Mouse (Mus musculus): ENCODE data around the gene Tsc22d2. TPM values are rescaled to one million over a fixed set of nuclear protein-coding genes. Genes with fewer than 3 reads are reported as not detected.
A peak's percentile ranks its signal among the peaks of the same experiment; 100 is the strongest.

Tsc22d2 gene
- polyA plus RNA-seq (2015; fragmentation: Nextera tagmentation; extraction: Ambion mirVana), result 11.1 and 12.7 TPM in 2 replicates

- no peaks in the 10 kb centered on the region for H3K27me3 ChIP-seq
- no peaks in the 10 kb centered on the region for H3K36me3 ChIP-seq
- H3K4me2 ChIP-seq (replicated peaks), result peak within 1 kb of the TSS; percentile 91
- H3K9ac ChIP-seq, result peak within 1 kb of the TSS; percentile 92
- WGBS, result under 1% methylated on average over 52 of the region's 52 CpGs
- ATAC-seq (ENCODE audit: insufficient number of reproducible peaks, low FRiP score, low TSS enrichment, low read depth), result peak; percentile 82
- H3K4me1 ChIP-seq, result peaks cover 8% of the 10 kb centered on the region; the same call in 1 of the 2 replicates
- H3K27ac ChIP-seq (replicated peaks), result peak within 1 kb of the TSS; percentile 100
- peak within 1 kb of the TSS; percentile 96 for H3K4me3 ChIP-seq (replicated peaks)
- no peaks in the 10 kb centered on the region for H3K9me3 ChIP-seq (replicated peaks)
Measured at GRCm38 (mm10) chr3:58414234-58414938, at the start of gene Tsc22d2. TSS of gene Tsc22d2 (plus strand) at chr3:58414715.

- Histone ChIP-seq H3K4me3 (replicated peaks) (no peak overlapping the region), H3K27me3 (no peaks in the 10 kb centered on the region), H3K9ac (no peak overlapping the region), H3K4me2 (replicated peaks) (no peak overlapping the region), H3K4me1 (peaks cover 11% of the 10 kb centered on the region), H3K36me3 (no peaks in the 10 kb centered on the region), H3K27ac (replicated peaks) (no peak overlapping the region), H3K9me3 (replicated peaks) (no peaks in the 10 kb centered on the region)
- WGBS, result 75% methylated on average over 3 of the region's 3 CpGs
- no peak for ATAC-seq (ENCODE audit: insufficient number of reproducible peaks, low FRiP score, low TSS enrichment, low read depth)
Measured at GRCm38 (mm10) chr3:58366756-58367155, 47.8 kb upstream of the Tsc22d2 start.

DNA sequence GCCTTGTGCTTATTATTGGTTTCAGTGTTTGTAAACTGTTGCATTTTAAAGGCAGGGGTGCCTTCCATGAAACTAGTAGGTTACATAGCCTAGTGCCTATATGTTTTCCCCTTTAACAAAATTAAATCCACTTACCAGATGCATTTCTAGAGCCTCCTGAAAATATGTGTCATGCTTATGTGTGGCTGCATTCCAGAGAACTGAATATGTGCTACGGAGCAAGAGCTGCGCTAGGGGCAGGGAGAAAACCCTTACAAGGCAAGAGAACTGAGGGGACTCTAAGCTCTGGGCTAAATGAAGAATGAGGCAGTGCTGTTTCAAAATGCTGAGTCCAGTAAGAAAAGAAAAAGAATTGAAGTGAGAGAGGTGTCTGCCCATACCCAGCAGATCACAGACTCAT lies 43.7 kb upstream of the Tsc22d2 start:
- Histone ChIP-seq H3K4me3 (replicated peaks) (no peak overlapping the region), H3K4me1 (peaks cover 20% of the 10 kb centered on the region), H3K36me3 (no peaks in the 10 kb centered on the region), H3K27me3 (no peaks in the 10 kb centered on the region), H3K9me3 (replicated peaks) (no peaks in the 10 kb centered on the region), H3K4me2 (replicated peaks) (no peak overlapping the region), H3K27ac (replicated peaks) (no peak overlapping the region), H3K9ac (no peak overlapping the region)
- 38% methylated on average over 2 of the region's 2 CpGs for WGBS
- ATAC-seq (ENCODE audit: insufficient number of reproducible peaks, low FRiP score, low TSS enrichment, low read depth), result no peak

DNA sequence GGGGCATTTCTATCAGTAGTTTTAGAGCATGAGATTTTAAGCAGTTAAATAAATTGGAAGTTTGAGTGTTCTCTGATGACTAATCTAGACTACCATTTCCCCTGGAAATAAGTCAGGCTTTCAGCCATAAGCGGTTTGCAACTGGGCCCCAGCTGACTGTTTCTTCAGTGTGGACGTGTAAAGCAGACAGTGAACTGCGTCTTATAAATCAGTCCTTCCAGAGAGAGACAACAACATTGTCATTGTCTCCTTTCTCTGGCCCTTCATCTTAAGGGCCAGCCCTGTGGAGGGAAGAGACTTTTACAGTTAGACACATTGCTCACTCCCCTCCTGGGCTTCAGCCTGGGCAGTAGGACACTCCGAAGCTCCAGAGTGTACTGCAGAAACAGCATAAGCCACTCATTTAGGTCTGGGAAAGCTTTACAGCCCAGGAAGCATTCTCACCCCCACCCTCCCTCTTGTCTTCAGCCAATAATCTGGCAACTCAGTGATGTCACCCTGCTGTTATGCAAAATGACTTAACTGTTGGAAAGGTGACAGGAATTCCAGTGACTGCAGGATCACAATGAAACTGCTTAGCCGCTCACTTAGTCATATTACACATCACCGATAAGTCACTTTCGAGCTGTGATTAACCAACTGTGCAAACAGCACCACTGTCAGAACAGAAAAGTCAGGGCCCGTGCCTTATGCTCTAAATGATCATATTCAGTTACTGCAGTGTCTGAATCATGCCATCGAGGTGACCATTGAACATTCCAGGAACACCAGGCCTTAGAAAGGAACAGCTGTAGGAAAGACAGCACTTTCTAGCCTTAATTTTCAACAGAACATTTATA lies 42.2 kb upstream of the Tsc22d2 start:
- 0 out of 2 replicates have a peak overlapping the region, but pooled peaks have one; percentile 17 for H3K4me3 ChIP-seq (replicated peaks)

GRCm38 (mm10) chr3:58372905-58373208 lies 41.7 kb upstream of the Tsc22d2 start:
- WGBS, result 6% methylated on average over 5 of the region's 5 CpGs

More for the DNA sequence above, 42.2 kb upstream of the Tsc22d2 start:
- Histone ChIP-seq H3K36me3 (no peaks in the 10 kb centered on the region), H3K27ac (replicated peaks) (peak overlapping the region; percentile 76), H3K4me2 (replicated peaks) (peak overlapping the region; percentile 31), H3K9me3 (replicated peaks) (no peaks in the 10 kb centered on the region), H3K4me1 (peaks cover 20% of the 10 kb centered on the region), H3K27me3 (no peaks in the 10 kb centered on the region), H3K9ac (no peak overlapping the region)
- peak; percentile 90 for ATAC-seq (ENCODE audit: insufficient number of reproducible peaks, low FRiP score, low TSS enrichment, low read depth)
- 11% methylated on average over 9 of the region's 9 CpGs for WGBS

GRCm38 (mm10) chr3:58374281-58374680 lies 40.2 kb upstream of the Tsc22d2 start:
- Histone ChIP-seq H3K4me3 (replicated peaks) (no peak overlapping the region), H3K9me3 (replicated peaks) (no peaks in the 10 kb centered on the region), H3K4me2 (replicated peaks) (no peak overlapping the region), H3K27me3 (no peaks in the 10 kb centered on the region), H3K27ac (replicated peaks) (no peak overlapping the region), H3K4me1 (peaks cover 20% of the 10 kb centered on the region), H3K9ac (no peak overlapping the region), H3K36me3 (no peaks in the 10 kb centered on the region)
- 92% methylated on average over 5 of the region's 5 CpGs for WGBS
- no peak for ATAC-seq (ENCODE audit: insufficient number of reproducible peaks, low FRiP score, low TSS enrichment, low read depth)

More at GRCm38 (mm10) chr3:58372905-58373208, 41.7 kb upstream of the Tsc22d2 start:
- peak overlapping the region; percentile 31; the same call in 1 of the 2 replicates for H3K4me2 ChIP-seq (replicated peaks)
- H3K36me3 ChIP-seq, result no peaks in the 10 kb centered on the region
- no peaks in the 10 kb centered on the region for H3K9me3 ChIP-seq (replicated peaks)
- ATAC-seq (ENCODE audit: insufficient number of reproducible peaks, low FRiP score, low TSS enrichment, low read depth), result no peak
- H3K4me1 ChIP-seq, result peaks cover 20% of the 10 kb centered on the region
- no peak overlapping the region for H3K9ac ChIP-seq
- no peak overlapping the region for H3K4me3 ChIP-seq (replicated peaks)
- no peak overlapping the region; the same call in 1 of the 2 replicates for H3K27ac ChIP-seq (replicated peaks)
- H3K27me3 ChIP-seq, result no peaks in the 10 kb centered on the region

GRCm38 (mm10) chr3:58376713-58377112 lies 37.8 kb upstream of the Tsc22d2 start:
- no peaks in the 10 kb centered on the region for H3K27me3 ChIP-seq
- H3K4me2 ChIP-seq (replicated peaks), result no peak overlapping the region
- H3K27ac ChIP-seq (replicated peaks), result no peak overlapping the region
- no peaks in the 10 kb centered on the region for H3K36me3 ChIP-seq
- no peaks in the 10 kb centered on the region for H3K9me3 ChIP-seq (replicated peaks)
- no peak for ATAC-seq (ENCODE audit: insufficient number of reproducible peaks, low FRiP score, low TSS enrichment, low read depth)
- no peak overlapping the region for H3K9ac ChIP-seq
- no peak overlapping the region for H3K4me3 ChIP-seq (replicated peaks)
- WGBS, result 50% methylated on average over 3 of the region's 3 CpGs
- peaks cover 9% of the 10 kb centered on the region for H3K4me1 ChIP-seq

- ATAC-seq (ENCODE audit: insufficient number of reproducible peaks, low FRiP score, low TSS enrichment, low read depth), result no peak
- no peak overlapping the region for H3K9ac ChIP-seq
- H3K27ac ChIP-seq (replicated peaks), result no peak overlapping the region
- no peaks in the 10 kb centered on the region for H3K36me3 ChIP-seq
- no peaks in the 10 kb centered on the region for H3K27me3 ChIP-seq
- H3K4me2 ChIP-seq (replicated peaks), result no peak overlapping the region
- no peak overlapping the region for H3K4me3 ChIP-seq (replicated peaks)
- 32% methylated on average over 5 of the region's 5 CpGs for WGBS
- no peaks in the 10 kb centered on the region for H3K9me3 ChIP-seq (replicated peaks)
- peaks cover 3% of the 10 kb centered on the region; the same call in 1 of the 2 replicates for H3K4me1 ChIP-seq
Measured at GRCm38 (mm10) chr3:58377589-58378134, 36.9 kb upstream of the Tsc22d2 start.

DNA sequence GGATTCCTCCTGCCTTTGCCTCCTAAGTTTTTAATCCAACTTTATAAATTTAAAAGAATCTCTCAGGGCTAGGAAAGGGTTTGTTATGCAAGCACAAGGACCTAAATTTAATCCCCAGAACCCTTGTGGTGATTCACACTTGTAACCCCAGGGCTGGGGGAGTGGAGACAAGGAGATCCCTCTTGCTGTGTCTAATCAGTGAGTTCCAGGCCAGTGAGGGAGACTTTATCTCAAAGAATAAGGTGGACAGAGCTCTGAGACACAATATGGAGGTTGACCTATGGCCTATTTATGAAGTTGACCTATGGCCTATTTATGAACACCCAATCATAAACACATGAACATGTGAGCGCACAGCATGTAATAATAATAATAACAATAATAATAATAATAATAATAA lies 31.8 kb upstream of the Tsc22d2 start:
- Histone ChIP-seq H3K9me3 (replicated peaks) (no peaks in the 10 kb centered on the region), H3K4me3 (replicated peaks) (no peak overlapping the region), H3K4me1 (no peaks in the 10 kb centered on the region), H3K27ac (replicated peaks) (no peak overlapping the region), H3K4me2 (replicated peaks) (no peak overlapping the region), H3K9ac (no peak overlapping the region), H3K36me3 (no peaks in the 10 kb centered on the region), H3K27me3 (no peaks in the 10 kb centered on the region)
- WGBS, result 93% methylated on average over 1 of the region's 1 CpGs
- ATAC-seq (ENCODE audit: insufficient number of reproducible peaks, low FRiP score, low TSS enrichment, low read depth), result no peak

- no peak for ATAC-seq (ENCODE audit: insufficient number of reproducible peaks, low FRiP score, low TSS enrichment, low read depth)
Measured at GRCm38 (mm10) chr3:58385060-58385459, 29.5 kb upstream of the Tsc22d2 start.

GRCm38 (mm10) chr3:58388731-58389130 lies 25.8 kb upstream of the Tsc22d2 start:
- WGBS, result 87% methylated on average over 4 of the region's 4 CpGs
- Histone ChIP-seq H3K36me3 (no peaks in the 10 kb centered on the region), H3K4me1 (no peaks in the 10 kb centered on the region), H3K9ac (no peak overlapping the region), H3K4me3 (replicated peaks) (no peak overlapping the region), H3K27me3 (no peaks in the 10 kb centered on the region), H3K4me2 (replicated peaks) (no peak overlapping the region), H3K9me3 (replicated peaks) (no peaks in the 10 kb centered on the region), H3K27ac (replicated peaks) (no peak overlapping the region)
- no peak for ATAC-seq (ENCODE audit: insufficient number of reproducible peaks, low FRiP score, low TSS enrichment, low read depth)

More at GRCm38 (mm10) chr3:58385060-58385459, 29.5 kb upstream of the Tsc22d2 start:
- H3K9ac ChIP-seq, result no peak overlapping the region
- no peak overlapping the region for H3K4me2 ChIP-seq (replicated peaks)
- H3K27ac ChIP-seq (replicated peaks), result no peak overlapping the region
- H3K4me3 ChIP-seq (replicated peaks), result no peak overlapping the region
- WGBS, result 38% methylated on average over 1 of the region's 1 CpGs
- no peaks in the 10 kb centered on the region for H3K9me3 ChIP-seq (replicated peaks)
- H3K4me1 ChIP-seq, result no peaks in the 10 kb centered on the region
- H3K27me3 ChIP-seq, result no peaks in the 10 kb centered on the region
- no peaks in the 10 kb centered on the region for H3K36me3 ChIP-seq

Measured in embryonic facial prominence, embryonic 15.5 days (tissue).